Mouse (Mus musculus) layer of hippocampus, postnatal 14 days (tissue): Measurements from ENCODE around the gene Tex48. TPM values are rescaled to one million over a fixed set of nuclear protein-coding genes. Genes with fewer than 3 reads are reported as not detected.

Experiments
- DNase-seq, 2 experiments: peaks; one replicate each; pipeline ENCODE4 v3.0.0; 2021 to 2022; ENCODE audit warnings: low spot score in 2 of 2, mixed read lengths in 1 of 2
- long read RNA-seq, 2 experiments: library from polyadenylated mRNA; stranded (forward); transcript quantifications; one replicate each; pipeline ENCODE4 v2.0.0; 2021
- total RNA-seq, 2 experiments: library from RNA; stranded (reverse); gene quantifications; 2 replicates each; pipeline ENCODE4 v1.2.3; 2021

The Tex48 gene
- not detected for total RNA-seq
- long read RNA-seq, experiment 1: 0 reads
- long read RNA-seq, experiment 2: 0 reads

DNA sequence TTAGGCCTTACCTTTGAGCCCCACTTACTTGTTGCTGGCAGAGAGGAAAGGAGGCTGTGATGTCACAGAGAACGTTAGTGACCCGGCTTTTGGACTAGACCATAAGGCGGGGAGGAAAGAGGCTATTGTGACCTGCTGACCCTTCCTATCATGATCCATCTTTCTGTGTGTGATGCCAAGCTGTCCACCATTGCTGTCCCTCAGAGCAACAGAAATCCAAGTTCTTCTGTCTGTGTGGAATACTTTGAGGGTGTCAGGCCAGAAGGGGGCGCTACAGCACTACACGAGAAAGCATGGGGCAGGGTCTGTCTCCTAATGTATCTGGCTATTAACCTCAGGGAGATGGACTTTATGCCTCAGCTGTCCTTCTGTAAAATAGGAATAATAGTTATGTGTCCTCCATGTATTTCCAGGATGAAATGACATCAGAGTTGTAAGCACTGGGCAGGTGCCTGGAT, at the start of gene Tex48:
Tex48 (minus strand) TSS at position 51 of the 458 bp plus-strand sequence.
- DNase-seq: no peak

DNA sequence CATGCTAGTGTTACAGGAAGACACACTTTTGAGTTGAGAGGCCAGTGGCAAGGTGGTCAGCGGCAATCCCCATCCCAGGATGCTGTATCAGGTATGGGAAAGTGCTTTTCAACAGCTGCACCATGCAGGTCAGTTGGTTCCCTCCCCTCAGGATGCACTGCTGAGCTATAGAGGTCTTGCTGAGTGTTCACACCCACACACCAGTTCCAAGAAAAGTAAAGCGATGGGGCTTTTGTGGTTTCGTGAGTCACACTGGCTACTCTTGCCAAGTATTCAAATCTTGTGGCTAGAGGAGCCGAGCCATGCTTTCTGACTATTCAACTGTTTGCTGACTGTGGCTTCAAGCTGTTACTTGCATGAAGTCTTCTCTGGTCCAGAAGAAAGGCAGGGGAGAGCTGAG, 46.0 kb upstream of the Tex48 start:
- peak in 1 of 2 experiments; percentile 3 for DNase-seq

DNA sequence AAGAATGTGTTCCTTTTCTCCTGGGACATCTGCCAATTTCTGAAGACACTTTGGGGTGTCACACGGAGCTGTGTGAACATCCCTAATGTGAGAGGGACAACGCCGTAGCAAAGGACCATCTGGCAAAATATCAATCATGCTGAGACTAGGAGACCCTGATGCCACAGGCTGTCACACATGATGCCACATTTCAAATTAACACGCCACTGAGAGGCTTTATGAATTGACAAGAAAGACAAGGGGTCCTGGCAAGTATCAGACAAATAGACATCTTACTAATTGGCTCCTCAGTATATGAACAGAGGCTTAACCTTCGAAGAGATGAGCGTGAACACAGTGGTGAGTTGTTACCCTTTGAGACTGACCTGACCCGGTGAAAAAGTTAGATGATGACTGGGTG, 43.5 kb upstream of the Tex48 start:
- no peak for DNase-seq

DNA sequence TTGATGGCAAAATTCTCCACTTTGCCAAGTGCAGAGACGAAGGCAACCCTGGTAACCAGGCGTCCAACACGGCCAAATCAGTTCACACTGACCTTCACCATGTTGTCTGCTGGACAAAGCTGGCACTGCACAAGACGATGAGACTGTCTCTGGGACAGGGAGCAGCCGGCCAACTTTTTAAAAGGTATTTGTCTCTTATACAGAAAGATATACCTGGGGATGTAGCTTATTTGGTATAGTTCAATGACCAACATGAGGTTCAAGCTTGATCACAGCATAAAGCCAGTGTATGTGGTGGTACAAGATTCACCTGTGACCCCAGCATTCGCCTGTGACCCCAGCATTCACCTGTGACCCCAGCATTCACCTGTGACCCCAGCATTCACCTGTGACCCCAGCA, 41.1 kb upstream of the Tex48 start, which contains the start of gene Gm11214:
Gm11214 (minus strand) TSS at position 101 of the 400 bp plus-strand sequence.
- DNase-seq: no peak

DNA sequence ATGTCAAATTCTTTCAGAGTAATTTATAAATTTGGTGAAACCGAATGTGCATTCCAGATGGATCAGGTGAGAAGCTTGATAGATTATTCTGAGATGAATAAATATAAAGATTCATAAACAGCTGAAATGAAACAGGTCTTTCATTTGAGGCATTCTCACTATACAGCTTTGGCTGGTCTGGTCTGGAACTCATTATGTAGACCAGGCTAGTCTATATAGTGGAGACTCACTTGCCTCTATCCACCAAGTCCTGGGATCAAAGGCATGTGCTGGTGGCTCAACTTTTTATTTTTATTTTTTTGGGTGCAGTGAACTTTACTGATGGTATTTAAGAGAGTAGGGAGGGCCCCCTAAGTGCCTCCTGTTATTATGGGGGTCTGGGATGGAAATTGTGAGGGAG, 39.6 kb upstream of the Tex48 start:
- no peak for DNase-seq

DNA sequence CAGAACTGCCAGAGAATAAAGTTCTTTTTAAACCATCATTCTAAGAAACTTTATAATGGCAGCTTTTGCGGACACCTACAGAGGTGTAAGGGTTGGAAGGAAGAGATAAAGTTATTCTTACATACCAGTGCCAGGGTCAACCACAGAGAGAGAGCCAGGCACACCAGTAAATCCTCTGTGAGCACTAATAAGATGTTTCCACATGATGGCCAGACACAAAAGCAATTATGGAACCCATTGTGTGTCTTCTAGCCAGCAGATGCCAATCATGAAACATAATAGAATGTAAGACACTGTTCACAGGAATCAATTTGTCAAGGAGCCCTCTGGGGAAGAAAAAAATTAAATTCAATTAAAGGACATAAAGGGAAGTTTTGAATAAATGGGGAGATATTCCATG, 39.2 kb upstream of the Tex48 start:
- no peak for DNase-seq

DNA sequence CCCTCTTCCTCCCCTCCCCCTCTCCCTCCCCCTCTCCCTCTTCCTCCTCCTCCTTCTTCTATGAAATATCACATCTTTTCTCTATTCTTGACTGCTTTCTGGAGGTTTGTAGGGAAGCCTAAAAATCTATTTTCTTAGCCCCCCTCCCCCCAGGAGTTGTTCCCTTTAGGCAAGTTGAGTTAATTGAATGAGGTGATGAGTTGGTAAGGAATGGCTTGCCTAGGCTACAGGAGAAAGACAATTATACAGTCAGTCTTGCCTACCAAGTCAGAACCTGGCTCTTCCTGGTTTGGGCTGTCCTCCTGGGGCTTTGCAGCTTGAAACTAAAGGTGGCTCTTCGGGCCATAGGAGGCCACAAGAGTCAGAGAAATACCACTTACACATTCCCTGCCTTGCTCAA, 37.5 kb upstream of the Tex48 start:
- no peak for DNase-seq

DNA sequence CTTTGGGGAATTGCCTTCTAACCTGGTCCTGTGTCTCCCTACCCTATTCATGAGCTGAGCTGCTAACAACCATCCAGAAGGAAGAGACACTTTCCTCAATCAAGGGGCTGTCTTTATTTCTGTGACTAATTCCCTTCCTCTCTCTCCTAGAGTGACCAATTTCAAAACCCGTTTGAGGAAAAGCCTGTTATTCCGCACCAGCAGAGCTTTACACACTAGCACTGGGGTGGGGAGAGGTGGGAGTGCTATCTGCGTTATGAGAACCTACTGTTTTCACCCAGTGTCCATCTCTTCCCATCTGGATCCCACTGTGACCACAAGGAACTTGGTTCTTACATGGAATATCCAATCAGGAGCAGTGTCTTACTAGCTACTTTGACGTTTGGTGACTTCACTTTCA, 36.9 kb upstream of the Tex48 start:
- no peak for DNase-seq

DNA sequence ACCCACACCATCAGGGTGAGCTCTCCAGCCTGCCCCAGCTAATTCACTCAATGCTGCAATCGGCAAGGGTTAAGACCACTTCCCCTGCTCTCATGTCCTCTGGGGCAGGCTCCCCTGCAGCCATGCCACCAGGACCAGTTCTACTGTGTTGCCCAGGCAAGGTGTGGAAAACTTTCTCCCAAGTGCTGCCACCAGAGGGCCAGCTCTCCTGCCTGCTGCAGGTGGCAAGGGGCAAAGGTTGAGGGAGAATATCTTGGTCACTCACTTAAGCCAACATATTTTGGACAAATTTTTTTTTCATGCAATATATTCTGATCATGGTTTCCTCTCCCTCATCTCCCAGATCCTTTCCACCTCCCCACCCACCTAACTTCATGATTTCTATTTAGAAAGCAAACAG, 32.2 kb upstream of the Tex48 start:
- no peak for DNase-seq

DNA sequence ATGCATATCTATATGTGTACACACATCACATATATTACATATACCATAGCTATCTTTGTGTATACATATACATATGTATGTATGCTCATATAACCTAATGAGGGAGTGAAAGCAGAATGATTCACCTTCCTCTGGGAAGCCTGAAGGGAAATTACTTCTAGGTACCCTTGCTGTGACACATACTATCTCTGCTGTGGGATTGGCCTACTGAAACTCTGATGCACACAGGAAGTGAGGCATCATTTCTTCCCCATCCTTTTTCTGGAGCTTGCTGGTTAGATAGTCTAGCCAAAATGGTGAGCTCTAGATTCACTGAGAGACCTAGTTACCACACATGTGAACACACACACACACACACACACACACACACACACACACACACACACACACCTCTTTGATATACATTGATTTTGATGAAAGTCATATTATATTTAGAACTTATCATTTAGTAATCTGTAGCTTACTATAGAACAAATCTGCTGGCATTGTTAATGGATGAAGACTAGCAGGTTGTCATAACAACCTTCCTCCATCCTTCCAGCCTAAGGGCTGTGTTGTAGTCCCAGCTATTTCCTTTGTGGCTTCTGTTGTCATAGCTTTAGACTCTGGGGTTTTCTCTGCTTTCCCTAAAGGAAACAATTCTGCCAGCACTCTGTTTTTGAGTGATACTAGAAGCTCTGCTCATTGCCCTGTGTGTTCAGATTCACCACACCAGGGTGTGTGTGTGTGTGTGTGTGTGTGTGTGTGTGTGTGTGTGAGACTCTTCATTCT, 21.9 kb upstream of the Tex48 start:
- DNase-seq: no peak

DNA sequence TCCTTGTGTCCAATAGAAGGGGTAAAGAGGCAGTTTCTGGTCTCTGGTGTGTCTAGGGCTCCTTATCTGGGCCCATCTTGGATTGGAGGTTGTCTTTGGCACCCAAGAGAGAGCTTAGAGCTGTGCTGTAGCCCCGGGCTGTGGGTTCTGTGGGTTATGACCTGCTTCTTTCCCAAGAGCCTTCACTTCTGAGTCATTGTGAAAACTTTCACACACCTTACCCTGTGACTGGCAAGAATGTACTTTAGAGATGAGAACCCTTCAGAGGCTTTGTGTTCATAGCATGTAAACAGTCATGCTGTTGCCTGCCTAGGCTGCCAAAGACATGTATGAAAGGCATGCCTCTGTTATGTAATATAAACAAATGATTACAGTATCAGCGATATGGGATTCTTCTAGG, 17.6 kb upstream of the Tex48 start:
- no peak for DNase-seq

DNA sequence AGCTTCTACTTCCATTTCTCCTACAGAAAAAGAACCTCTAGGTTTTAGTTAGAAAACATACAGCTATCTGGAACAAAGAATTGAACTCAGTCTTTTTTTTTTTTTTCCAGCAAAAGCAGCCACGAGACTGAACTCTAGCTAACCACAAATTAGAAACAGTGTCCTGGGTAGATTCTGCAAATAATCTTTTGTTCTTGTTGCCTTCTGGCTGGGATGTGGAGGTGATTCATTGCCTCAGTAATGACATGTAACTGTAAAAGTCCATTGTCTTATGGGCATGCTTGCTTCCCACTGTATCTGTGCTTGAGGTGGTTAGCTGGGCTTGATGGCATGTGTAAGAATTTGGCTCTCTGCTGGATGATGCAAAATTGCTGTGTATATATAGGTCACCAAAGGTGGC, 16.4 kb upstream of the Tex48 start:
- no peak for DNase-seq

DNA sequence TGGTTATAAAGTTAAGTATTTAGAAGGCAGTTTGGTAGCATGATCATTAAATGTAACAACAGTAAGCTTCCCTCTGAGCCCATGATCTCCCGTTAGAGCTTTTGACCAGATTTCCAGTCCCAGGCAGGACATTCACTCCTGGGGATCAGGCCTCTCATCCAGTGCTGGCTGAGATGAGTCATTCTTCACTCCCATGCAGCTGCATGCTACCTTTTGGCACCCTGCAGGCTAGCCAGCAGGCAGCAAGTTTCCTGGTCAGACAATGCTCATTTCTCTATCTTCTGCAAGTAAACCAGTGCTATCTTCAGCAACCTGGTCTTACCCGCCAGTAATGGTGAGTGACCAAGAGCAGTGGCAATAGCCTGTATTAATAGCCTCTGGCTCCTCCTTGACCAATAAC, 11.0 kb upstream of the Tex48 start:
- no peak for DNase-seq

DNA sequence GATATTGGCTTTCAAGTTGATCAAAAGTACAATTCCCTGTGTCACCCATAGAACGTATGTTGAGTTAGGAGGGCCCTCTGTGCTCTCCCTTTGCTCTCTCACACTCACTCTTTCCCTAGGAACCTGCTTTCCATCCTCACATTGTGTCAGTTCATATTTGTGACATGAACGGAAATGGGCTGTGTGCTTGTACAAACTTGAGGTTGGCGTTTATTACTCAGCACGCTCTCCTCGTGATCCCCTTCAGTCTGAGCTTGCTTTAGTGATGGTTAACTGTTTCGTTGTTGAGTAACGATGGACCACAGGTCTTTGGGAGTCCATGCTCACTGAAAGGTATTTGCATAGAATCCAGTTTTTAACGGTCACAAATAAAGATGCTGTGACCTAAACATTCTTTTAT, 4.9 kb upstream of the Tex48 start:
- DNase-seq: no peak

DNA sequence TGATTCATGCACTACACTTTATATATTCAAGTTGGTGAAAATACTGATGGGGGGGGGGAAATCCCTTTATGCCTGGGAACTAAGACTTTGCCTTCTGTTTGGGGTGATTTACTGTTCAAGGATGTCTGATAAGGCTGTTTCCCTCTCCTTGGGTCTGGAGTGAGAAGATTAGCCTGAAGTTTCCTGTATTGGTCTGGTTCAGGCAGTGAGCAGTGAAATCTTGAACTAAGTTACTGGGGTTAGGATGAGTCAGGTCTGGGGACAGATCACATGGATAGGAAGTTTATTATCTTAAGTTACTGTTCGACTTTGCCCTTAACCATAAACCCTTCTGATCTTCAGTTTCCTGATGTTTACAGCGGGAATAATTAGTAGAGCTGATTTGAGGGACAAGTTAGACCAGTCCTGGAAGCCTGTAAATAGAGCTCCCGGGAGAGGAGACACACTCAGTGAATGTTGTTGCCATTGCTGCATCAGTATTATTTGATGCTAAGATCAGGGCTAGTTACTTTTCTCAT, 3.4 kb upstream of the Tex48 start:
- DNase-seq: no peak

DNA sequence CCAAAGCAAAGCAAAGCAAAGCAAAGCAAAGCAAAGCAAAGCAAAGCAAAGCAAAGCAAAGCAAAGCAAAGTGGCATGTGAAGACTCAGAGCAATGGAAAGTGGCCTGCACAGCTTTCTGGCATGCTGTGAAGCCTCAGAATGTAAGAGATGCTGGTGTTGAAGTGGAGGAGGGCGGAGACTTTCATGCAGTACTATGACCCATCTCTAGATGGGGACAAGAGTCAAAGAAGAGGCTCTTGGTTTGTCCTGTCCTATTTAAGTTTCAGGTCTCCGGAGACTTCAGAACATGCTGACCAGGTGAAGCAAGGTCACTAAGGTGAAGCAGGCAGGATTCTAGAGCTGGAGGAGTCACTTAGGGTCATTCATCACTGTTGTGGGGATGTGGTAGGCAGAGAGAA, 367 bp downstream of the Tex48 start:
- no peak for DNase-seq

DNA sequence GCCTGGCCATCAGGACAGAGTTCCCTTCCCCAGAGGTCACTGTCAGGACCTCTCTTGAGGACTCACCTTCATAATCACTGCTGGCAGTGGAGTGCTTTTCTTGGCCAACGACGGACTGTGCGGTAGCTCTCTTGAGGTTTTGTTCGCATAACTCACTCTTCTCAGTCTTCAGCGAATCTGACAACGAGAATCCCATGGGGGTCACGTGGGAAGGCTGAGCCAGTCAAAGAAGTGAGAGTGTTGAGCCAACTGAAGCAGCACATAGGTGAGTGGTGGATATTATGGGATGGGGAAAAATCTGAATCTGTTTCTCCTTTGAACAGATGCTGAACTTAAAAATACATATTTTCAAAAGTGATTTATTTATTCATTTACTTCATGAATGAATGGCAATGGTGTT, 13.8 kb downstream of the Tex48 start:
- DNase-seq: no peak

DNA sequence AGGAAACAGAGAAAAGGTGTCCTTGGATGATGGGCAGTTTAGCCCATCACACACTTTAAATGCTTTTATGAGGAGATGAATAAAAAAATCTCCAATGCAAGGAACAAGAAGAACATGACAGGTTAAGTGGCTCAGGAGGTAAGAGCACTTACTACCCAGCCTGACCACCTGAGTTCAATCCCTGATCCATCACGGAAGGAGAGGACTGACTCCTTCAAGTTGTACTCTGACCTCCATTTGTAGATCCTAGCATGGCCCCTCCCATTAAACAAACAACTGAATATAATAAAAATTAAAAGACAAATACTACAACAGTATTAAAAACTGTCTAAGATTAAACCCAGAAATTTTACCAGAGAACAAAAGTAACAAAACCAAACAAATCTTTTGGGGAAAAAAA, 16.3 kb downstream of the Tex48 start:
- no peak for DNase-seq

DNA sequence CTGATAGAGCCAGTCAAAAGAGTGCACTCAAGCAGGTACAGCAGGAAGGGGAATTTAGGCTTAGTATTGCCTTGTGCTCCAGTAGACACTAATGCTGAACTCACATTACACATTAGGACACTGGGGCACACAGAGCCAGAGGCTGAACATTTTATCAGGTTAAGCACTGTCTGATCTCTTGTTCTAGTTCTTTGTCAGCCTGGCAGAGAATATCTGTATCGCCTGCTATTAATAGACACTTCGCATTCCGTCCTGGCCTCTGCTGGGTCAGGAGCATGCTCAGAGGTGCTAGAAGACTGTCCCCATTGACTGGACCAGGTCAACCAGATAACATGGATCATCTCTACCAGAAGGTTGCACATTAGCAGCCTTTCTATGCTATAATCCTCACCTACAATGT, 16.7 kb downstream of the Tex48 start:
- no peak for DNase-seq

DNA sequence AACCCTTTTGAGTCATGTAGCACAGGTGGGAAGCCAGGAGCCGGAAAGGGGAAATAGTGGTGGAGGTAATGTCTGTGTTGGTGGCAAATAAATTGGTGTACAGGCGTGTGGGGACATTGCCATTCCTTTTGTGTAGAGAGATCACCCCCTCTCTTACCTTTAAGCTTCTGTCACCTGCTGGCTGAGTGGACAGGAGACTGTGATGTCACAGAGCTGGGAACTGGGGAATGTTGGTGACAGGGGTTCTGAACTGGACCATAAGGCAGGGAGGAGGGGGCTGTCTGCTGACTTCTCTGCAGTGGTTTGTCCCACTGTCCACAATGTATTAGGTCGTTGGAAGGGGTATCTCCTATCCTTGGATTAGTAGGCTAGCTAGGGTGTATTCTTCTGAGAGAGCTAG, 17.3 kb downstream of the Tex48 start, which contains the start of gene Gm11213:
Gm11213 (minus strand) TSS at position 317 of the 400 bp plus-strand sequence.
- no peak for DNase-seq

DNA sequence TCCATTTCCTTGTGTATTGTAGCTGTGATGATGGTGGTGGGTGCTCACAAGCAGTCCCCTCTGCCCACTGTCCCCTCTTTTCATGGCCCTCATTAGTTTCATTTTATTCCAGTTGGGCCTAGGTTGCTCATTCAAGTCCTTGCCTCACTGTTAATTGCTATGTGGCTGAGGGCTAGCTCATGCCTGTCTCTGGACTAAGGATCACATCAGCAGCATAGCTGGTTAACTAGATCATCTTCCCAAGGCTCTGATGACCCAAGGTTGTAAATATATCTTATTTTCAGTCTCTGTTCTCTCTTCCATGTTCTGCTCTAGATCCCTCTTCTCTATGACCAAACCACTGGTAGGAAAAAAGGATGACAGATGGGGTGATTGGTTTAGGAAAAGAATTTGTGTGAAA, 21.0 kb downstream of the Tex48 start:
- DNase-seq: no peak

DNA sequence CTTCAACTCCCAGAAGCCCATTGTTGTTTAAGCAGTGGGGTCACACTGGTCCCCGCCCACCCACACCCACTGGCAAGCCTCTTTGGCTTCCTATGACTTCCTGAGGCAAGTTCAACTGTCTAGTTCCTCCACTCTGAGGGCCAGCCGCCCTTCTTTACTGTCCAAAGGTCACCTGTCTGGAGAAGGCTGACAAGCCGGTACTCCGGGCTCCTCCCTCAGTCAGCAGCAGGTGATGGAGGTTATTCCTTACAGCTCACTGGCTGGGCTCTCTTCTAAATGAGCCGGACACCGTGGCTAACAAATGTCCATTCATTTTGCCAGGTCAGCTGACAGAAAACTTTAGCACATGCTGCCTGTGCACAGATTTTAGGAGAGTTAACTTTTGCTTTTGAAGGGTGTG, 21.4 kb downstream of the Tex48 start:
- DNase-seq: no peak

DNA sequence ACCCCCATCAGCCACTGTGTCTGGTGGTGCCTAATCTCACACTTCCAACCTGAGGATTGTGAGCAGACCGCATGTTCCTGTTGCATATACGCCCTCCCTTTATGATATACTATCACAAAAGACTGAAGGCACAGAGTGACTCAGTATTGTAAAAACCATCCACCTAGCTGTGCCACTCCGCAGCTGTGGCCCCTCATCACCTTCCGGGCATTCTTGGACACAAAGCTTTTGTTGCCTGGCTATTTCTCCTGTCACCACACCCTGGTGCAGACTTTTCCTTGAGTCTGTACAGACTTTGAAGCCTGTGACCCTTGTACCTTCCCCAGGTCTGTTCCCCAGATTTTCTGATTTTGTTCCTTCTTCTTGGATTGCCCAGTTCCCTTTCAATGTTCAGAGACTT, 26.2 kb downstream of the Tex48 start:
- DNase-seq: no peak
